Mouse (Mus musculus) cerebellum, postnatal 25 days (tissue): ENCODE data around the gene Msrb1.
"Not testable (repeated sequence)": the region's sequence is repeated elsewhere in the genome, so short reads cannot be mapped to it uniquely, and the experiment has no call there.

Source experiments
- DNase-seq, 2 experiments: peaks; one replicate each; pipeline ENCODE4 v3.0.0; 2021; ENCODE audit warnings: mixed read lengths in 2 of 2

Msrb1 gene

GRCm38 (mm10) chr17:24736330-24737051 is at the start of gene Msrb1:
Gene Msrb1, plus strand, starts transcription at chr17:24736642.
- DNase-seq = peak; percentile 89 to 94

- peak in 1 of 2 experiments; percentile 67 for DNase-seq
Observed at GRCm38 (mm10) chr17:24687146-24687595, 49.3 kb upstream of the Msrb1 start.

DNA sequence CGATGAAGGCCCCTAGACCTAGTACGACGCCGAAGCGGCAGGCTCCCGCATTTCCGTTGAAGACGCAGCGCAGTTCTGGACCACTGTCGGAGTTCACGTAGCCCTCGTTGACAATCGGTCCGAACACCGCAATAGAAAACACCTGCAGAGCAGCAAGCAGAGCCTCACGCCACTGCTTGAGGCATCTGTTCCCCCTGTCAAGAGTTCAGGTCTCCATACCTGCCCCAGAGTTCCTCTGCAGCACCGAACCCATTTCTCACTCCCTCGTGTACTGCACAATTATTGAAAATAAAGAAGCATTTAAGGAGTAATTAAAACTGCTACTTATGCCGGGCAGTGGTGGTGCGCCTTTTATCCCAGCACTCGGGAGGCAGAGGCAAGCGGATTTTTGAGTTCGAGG is 48.8 kb upstream of the Msrb1 start:
- no peak for DNase-seq

DNA sequence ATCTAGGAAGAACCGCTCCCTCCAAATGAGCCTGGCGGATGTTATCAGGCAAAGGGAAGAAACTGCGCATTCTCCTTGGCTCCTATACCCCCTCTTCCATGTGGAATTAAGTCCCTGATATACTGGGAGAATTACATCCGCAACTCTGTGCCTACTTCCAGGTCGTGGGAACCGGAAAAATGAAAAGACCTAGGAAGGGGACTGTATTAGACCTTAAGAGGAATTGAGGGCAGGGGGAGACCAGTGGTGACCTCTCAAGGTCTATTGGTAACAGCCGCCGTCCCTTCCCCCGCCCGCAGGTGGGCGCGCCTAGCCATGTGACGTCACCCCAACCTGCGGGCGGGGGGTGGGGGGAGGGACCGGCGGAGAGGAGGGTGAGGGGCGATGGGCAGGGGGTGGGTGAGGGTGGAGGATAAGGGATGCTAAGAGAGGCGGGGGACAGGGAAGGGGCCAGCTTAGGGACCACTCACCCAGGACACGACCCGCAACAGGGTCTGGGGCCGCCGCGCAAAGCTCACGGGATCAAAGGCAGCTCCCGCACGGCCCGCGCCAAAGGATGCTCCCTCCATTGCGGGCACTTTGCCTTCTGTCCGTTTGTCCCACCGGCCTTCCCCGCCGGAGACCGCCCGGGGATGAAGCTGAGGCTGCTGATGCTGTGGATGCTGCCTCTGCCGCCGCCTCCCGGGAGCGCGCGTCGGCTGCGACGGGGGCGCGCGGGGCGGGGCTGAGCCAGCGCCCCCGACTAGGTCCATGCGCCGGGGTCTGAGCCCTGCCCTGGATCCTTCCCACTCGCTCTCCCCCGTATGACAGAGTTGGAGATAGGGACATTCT is 47.0 kb upstream of the Msrb1 start, which contains the start of gene Syngr3:
Gene Syngr3, minus strand, starts transcription at position 705 of the 831 bp plus-strand sequence.
- DNase-seq = peak; percentile 75 to 81

GRCm38 (mm10) chr17:24692385-24692784 is 44.1 kb upstream of the Msrb1 start:
- DNase-seq = no peak

GRCm38 (mm10) chr17:24695326-24696010 is 41.0 kb upstream of the Msrb1 start:
- no peak for DNase-seq

DNA sequence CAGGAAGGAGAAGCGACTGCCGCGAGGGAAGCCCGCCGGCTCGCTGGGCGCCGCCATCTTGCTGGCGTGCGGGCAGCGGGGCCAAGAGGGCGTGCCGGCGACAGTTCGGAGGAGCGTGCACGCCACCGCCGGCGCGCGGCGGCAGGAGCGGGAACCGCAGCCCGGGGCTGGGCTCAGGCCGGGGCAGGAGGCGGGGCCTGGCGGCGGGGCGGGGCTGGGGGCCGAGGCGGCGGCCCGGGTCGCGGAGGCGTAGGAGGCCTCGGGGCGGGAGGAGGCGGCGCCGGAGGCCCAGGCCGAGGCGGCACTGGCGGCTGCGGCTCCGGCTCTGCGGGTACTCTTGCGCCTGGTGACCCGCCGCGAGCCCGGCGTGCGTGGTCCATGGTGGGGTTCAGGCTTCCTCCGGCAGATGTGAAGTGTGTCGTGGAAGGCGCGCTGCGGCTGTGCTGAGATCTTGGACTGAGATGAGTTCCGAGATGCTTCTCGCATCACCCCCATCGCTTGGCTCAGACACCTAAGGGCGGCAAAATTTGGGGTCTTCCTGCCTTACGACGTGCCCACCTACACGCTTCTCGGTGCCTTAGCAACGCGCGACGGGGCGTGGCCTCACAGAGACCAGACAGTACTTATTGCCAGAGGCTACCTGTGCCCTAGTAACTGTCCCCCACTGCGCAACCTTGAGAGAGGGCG is 40.3 kb upstream of the Msrb1 start, which contains the start of the genes Gfer and Noxo1:
Gene Gfer, minus strand, starts transcription at position 146 of the 687 bp plus-strand sequence.
Gene Noxo1, plus strand, starts transcription at position 224 of the 687 bp plus-strand sequence.
- DNase-seq = peak; percentile 90 to 96

DNA sequence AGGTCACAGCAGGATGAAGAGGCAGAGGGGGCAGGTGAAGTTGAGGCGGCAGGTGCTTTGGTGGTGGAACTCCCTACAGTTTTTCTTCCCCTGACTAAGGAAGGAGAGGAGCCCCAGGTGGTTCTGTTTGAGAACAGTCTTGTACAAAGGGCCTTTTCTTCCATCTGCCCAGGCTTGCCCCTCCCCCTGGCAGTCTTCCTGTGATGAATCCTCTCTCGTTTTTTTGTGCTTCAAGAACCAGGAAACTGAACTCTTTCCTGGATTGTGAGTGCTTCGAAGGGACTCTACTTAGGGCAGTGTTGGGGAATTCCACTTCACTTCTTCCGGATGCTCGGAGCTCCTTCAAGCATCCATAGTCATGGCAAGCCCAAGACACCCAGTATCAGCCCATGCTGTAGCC is 38.5 kb upstream of the Msrb1 start:
- DNase-seq = no peak

GRCm38 (mm10) chr17:24698715-24699114 is 37.7 kb upstream of the Msrb1 start:
- DNase-seq = no peak

GRCm38 (mm10) chr17:24699473-24699872 is 37.0 kb upstream of the Msrb1 start:
- no peak for DNase-seq

- no peak for DNase-seq
Observed at GRCm38 (mm10) chr17:24701251-24701650, 35.2 kb upstream of the Msrb1 start.

DNA sequence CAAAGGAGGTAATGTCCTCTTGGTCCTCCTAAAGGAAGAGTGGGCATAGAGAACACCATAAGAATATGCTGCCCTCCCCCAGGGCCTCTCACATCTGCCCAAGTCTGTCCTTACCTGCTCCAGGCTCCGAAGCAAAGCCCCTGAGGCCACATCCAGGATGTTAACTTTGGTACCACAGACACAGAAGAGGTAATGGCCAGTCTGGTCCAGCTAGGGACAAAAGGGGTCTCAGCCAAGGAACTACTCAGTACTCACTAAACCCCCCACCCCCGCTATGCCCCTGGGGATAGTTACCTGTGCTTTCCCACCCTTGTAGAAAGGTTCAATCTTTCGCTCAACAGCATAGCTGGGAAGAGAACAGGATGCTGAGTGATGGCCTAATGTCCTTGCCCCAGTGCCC is 30.6 kb upstream of the Msrb1 start:
- no peak for DNase-seq

- peak; percentile 94 to 97 for DNase-seq
Observed at GRCm38 (mm10) chr17:24706982-24707800, 29.3 kb upstream of the Msrb1 start, which contains the start of gene Tbl3. Gene Tbl3, minus strand, starts transcription at chr17:24707660.

DNA sequence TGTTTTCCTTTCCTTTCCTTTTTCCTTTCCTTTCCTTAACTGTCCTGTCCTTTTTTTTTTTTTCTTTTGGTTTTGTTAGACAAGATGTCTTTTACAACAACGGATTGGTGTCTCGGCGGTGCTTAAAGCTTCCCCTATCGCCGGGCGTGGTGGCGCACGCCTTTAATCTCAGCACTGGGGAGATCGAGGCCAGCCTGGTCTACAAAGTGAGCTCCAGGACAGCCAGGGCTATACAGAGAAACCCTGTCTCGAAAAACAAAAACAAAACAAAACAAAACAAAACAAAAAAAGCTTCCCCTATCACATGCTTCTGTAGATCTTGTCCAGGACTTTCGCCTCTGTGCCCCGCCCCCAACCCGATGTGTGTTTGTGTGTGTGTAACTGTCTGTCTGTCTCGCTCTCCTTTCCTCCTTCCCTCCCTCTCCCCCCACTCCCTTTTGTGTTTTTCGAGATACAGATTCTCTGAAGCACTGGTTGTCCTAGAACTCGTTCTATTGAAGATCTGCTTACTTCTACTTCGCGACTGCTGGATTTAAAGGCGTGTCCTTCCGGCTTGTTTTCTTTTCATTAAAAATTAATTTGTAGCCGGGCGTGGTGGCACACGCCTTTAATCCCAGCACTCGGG is 28.5 kb upstream of the Msrb1 start:
- no peak for DNase-seq

GRCm38 (mm10) chr17:24708646-24709045 is 27.8 kb upstream of the Msrb1 start:
- DNase-seq = no peak

GRCm38 (mm10) chr17:24715556-24715955 is 20.9 kb upstream of the Msrb1 start:
- no peak for DNase-seq

DNA sequence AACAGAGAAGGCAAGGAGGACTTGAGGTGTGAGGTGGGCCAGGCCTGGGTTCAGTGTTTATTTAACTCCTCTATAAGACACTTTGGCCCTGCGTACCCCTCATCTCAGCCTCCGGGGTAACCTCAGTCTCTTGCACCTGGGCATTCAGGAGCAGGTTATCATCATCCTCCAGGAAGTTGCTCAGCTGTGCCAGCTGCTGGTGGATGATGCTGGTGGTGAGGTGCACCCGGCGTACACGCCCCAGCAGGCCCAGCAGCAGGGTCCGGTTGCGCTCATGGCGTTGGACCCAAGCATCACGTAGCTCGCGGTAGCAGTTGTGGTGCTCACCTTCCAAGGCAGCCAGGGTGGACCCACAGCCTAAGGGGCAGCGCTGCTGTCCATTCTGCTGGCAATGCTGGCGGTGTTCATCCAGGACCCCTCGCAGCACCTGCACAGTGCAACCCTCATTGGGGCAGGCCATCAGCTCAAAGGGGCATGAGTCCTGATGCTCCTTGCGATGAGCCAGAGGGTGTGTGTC is 20.2 kb upstream of the Msrb1 start:
- DNase-seq = no peak

GRCm38 (mm10) chr17:24717943-24718342 is 18.5 kb upstream of the Msrb1 start, which contains the start of the genes Rnf151 and Rps2:
Gene Rnf151, minus strand, starts transcription at chr17:24718063.
Gene Rps2, plus strand, starts transcription at chr17:24718116.
- no peak for DNase-seq

DNA sequence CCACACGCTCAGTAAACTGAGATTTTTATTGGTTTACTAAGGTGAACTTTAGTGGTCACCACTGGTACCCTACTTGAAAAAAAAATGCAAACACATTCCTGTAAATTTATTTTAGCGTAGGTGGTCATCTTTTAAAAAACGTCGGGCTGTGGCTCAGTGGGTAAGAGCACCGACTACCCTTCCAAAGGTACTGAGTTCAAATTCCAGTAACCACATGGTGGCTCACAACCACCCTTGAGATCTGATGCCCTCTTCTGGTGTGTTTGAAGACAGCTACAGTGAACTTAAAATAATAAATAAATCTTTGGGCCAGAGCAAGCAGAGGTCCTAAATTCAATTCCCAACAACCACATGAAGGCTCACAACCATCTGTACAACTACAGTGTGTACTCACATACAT is 17.5 kb upstream of the Msrb1 start:
- DNase-seq = not testable (repeated sequence)

DNA sequence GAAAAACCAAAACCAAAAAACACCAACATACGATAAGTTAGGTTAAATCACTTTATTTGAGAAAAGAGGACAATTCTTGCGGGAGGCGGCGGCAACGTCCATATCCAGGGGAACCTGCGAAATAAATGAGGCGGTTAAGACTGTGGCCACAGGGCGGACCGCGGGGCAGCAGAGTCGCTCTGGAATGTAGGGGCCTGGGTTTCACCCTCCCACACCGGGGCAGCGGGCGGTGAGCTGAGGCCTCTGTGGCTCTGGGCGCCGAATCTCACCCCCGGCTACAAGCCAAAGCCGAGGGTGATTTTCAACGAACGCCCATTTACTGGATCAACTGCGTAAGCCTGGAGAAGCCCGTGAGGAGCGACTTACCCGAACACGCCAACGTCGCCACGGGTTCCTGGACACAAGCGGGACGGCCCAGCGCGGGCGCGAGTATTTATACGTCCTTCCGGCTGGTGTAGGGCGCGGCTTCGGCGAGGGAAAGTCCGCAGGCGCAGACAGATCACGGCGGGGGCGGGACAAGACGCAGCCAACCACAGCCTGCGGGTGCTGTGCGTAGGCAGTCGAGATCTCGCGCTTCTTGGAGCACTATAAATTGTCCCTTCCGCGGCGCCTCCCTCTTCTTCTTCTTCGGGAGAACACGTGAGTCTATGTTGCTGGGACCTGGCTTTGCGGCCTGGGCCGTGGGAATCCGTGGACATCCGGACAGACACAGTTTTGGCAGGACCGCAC is 16.8 kb upstream of the Msrb1 start:
- DNase-seq = peak; percentile 97 to 99
